Mouse (Mus musculus) E14TG2a.4 (cell line): ENCODE data around the gene Fyn.

ENCODE experiments used
- CTCF ChIP-seq: conservative IDR thresholded peaks from 2 replicates; pipeline ENCODE4 v1.5.1; 2014; ENCODE audit warnings: low read length
- NANOG ChIP-seq: IDR thresholded peaks from 2 replicates; pipeline ENCODE4 v1.6.1; 2014; ENCODE audit warnings: borderline replicate concordance, low read length, mixed read lengths
- POU5F1 ChIP-seq: IDR thresholded peaks from 2 replicates; pipeline ENCODE4 v1.6.1; 2014; ENCODE audit warnings: low read length, borderline replicate concordance

GRCm38 (mm10) chr10:39536258-39536657, 167.6 kb downstream of the Fyn start:
- TF ChIP-seq CTCF (no peak), NANOG (no peak), POU5F1 (no peak)
